13 mouse cellular contexts compared by ENCODE assay signal in genomic region chr3:97211177-97211576, GRCm38 (mm10). TPM values are rescaled to one million over a fixed set of nuclear protein-coding genes. Genes with fewer than 3 reads are reported as not detected.
DNase-seq lines count a peak whose midpoint lies in the region; ATAC-seq and TF ChIP-seq lines count a peak whose summit lies in the region.
"Had no signal": no experiment of that assay in that cellular context is flagged by ENCODE, and none has a peak within 500 bp of the region (broad histone marks: within the 10 kb centered on the region; RNA-seq: fewer than 3 reads in every experiment).

No protein-coding gene starts in this region.

- TF ChIP-seq CTCF in liver, postnatal 0 days (IDR thresholded peaks at IDR 0.05; ENCODE audit: low read depth), result no peak

- WGBS in liver, postnatal 0 days (ENCODE audit: insufficient replicate concordance), result 31% methylated on average over 5 of the region's 5 CpGs
- WGBS in liver, embryonic 11.5 days, result 52% methylated on average over 5 of the region's 5 CpGs
- 90% methylated on average over 5 of the region's 5 CpGs for WGBS in hindbrain, embryonic 16.5 days
- 88% methylated on average over 5 of the region's 5 CpGs for WGBS in forebrain, embryonic 11.5 days

- H3K4me1 ChIP-seq in liver, postnatal 0 days (ENCODE audit: insufficient read depth), result no peaks in the 10 kb centered on the region
- no peaks in the 10 kb centered on the region for H3K4me1 ChIP-seq in liver, embryonic 11.5 days (replicated peaks; ENCODE audit: control insufficient read depth, insufficient read depth, low read length)
- no peaks in the 10 kb centered on the region for H3K4me1 ChIP-seq in hindbrain, embryonic 16.5 days (ENCODE audit: control insufficient read depth, insufficient read depth, low read depth, low read length)
- H3K4me1 ChIP-seq in forebrain, embryonic 11.5 days (replicated peaks; ENCODE audit: control insufficient read depth, insufficient read depth, low read length), result no peaks in the 10 kb centered on the region
- H3K4me1 ChIP-seq: limb, embryonic 10.5 days had no signal

- no peak overlapping the region for H3K4me2 ChIP-seq in liver, postnatal 0 days (ENCODE audit: low read depth, low read length)
- H3K4me2 ChIP-seq in liver, embryonic 11.5 days, result no peak overlapping the region
- no peak overlapping the region for H3K4me2 ChIP-seq in hindbrain, embryonic 16.5 days (ENCODE audit: low read length)
- no peak overlapping the region for H3K4me2 ChIP-seq in forebrain, embryonic 11.5 days (ENCODE audit: low read depth, low read length, severe bottlenecking)
- H3K4me2 ChIP-seq: lung, embryonic 15.5 days had no signal

- no peaks in the 10 kb centered on the region for H3K27me3 ChIP-seq in liver, postnatal 0 days (ENCODE audit: insufficient read depth, low read length)
- H3K27me3 ChIP-seq in liver, embryonic 11.5 days (replicated peaks; ENCODE audit: control insufficient read depth, insufficient read depth, low read length), result no peaks in the 10 kb centered on the region
- no peaks in the 10 kb centered on the region for H3K27me3 ChIP-seq in hindbrain, embryonic 16.5 days (replicated peaks; ENCODE audit: control insufficient read depth, insufficient read depth, low read length)
- no peaks in the 10 kb centered on the region for H3K27me3 ChIP-seq in forebrain, embryonic 11.5 days (ENCODE audit: control insufficient read depth, insufficient read depth, low read length)
- H3K27me3 ChIP-seq: lung, embryonic 15.5 days had no signal

- H3K27ac ChIP-seq in liver, postnatal 0 days (ENCODE audit: low read depth), result no peak overlapping the region
- H3K27ac ChIP-seq in liver, embryonic 11.5 days (ENCODE audit: low read depth, low read length), result no peak overlapping the region
- H3K27ac ChIP-seq in hindbrain, embryonic 16.5 days (ENCODE audit: low read depth, low read length), result no peak overlapping the region
- no peak overlapping the region for H3K27ac ChIP-seq in forebrain, embryonic 11.5 days (ENCODE audit: low read depth, low read length)
- H3K27ac ChIP-seq: limb, embryonic 10.5 days; lung, embryonic 15.5 days had no signal

- ATAC-seq in liver, postnatal 0 days, result peak; percentile 17; the same call in 1 of the 2 replicates
- ATAC-seq in liver, embryonic 11.5 days (replicated peaks; ENCODE audit: low FRiP score), result no peak
- peak; percentile 90 to 96 for ATAC-seq in hematopoietic stem cell, adult 5-6 weeks (replicated peaks in 1 of 2; ENCODE audit: insufficient read depth in 1 of 2, low FRiP score in 2 of 2, low TSS enrichment in 1 of 2, low read depth in 1 of 2, poor library complexity in 2 of 2, severe bottlenecking in 2 of 2)
- no peak for ATAC-seq in hindbrain, embryonic 16.5 days
- no peak for ATAC-seq in forebrain, embryonic 11.5 days (replicated peaks; ENCODE audit: low FRiP score)

- TF ChIP-seq EP300 in liver, postnatal 0 days (IDR thresholded peaks at IDR 0.05; ENCODE audit: low read depth), result no peak

- DNase-seq in liver, postnatal 0 days, result no peak
- no peak for DNase-seq in liver, embryonic 11.5 days (ENCODE audit: low spot score)
- peak; percentile 51 for DNase-seq in CD4-positive, CD25-positive, alpha-beta regulatory T cell, adult 2 months (ENCODE audit: low read depth, low spot score)
- DNase-seq in naive thymus-derived CD4-positive, alpha-beta T cell, adult 2 months (ENCODE audit: low read depth), result peak; percentile 38
- no peak for DNase-seq in cerebellum, adult 9-10 months
- DNase-seq in forebrain, embryonic 11.5 days (ENCODE audit: low spot score), result no peak
- DNase-seq: cerebellum, postnatal 10 days; heart, postnatal 14 days; kidney, adult 8-10 months had no signal

- H3K9me3 ChIP-seq in liver, postnatal 0 days (ENCODE audit: low read length), result no peaks in the 10 kb centered on the region
- H3K9me3 ChIP-seq in liver, embryonic 11.5 days (ENCODE audit: control insufficient read depth, low read length), result no peaks in the 10 kb centered on the region
- H3K9me3 ChIP-seq in hindbrain, embryonic 16.5 days (ENCODE audit: control insufficient read depth, low read length), result no peaks in the 10 kb centered on the region
- H3K9me3 ChIP-seq in forebrain, embryonic 11.5 days (ENCODE audit: control insufficient read depth, low read length), result no peaks in the 10 kb centered on the region
- H3K9me3 ChIP-seq: limb, embryonic 10.5 days; lung, embryonic 15.5 days had no signal

- no peak overlapping the region for H3K4me3 ChIP-seq in liver, postnatal 0 days (ENCODE audit: low read depth, low read length)
- H3K4me3 ChIP-seq in liver, embryonic 11.5 days (ENCODE audit: low read depth, low read length), result no peak overlapping the region
- H3K4me3 ChIP-seq in hindbrain, embryonic 16.5 days (ENCODE audit: low read length), result no peak overlapping the region
- H3K4me3 ChIP-seq in forebrain, embryonic 11.5 days (ENCODE audit: low read depth, low read length), result no peak overlapping the region
- H3K4me3 ChIP-seq: limb, embryonic 10.5 days; lung, embryonic 15.5 days had no signal

- H3K36me3 ChIP-seq in liver, postnatal 0 days (replicated peaks; ENCODE audit: insufficient read depth, low read length), result peaks cover 46% of the 10 kb centered on the region
- peaks cover 26% of the 10 kb centered on the region; the same call in 1 of the 2 replicates for H3K36me3 ChIP-seq in liver, embryonic 11.5 days (ENCODE audit: control insufficient read depth, insufficient read depth, low read length)
- peaks cover 75% of the 10 kb centered on the region for H3K36me3 ChIP-seq in hindbrain, embryonic 16.5 days (ENCODE audit: control insufficient read depth, insufficient read depth, low read length)
- peaks cover 34% of the 10 kb centered on the region for H3K36me3 ChIP-seq in forebrain, embryonic 11.5 days (ENCODE audit: control insufficient read depth, insufficient read depth, low read length)

- no peak overlapping the region for H3K9ac ChIP-seq in liver, postnatal 0 days (replicated peaks)
- no peak overlapping the region for H3K9ac ChIP-seq in liver, embryonic 11.5 days (ENCODE audit: low read depth, low read length)
- no peak overlapping the region for H3K9ac ChIP-seq in hindbrain, embryonic 16.5 days (ENCODE audit: low read depth, low read length)
- no peak overlapping the region for H3K9ac ChIP-seq in forebrain, embryonic 11.5 days (ENCODE audit: low read length)
- H3K9ac ChIP-seq: lung, embryonic 15.5 days had no signal

RNA-seq across cellular contexts. Expression of gene Acp6, which starts 52.6 kb away (rescaled TPM):
- polyA plus RNA-seq in liver, postnatal 0 days (2015; fragmentation: Nextera tagmentation; extraction: Ambion mirVana), result 23.6 and 24.1 TPM in 2 replicates
- 41.1 and 41.4 TPM in 2 replicates for polyA plus RNA-seq in liver, embryonic 11.5 days (2014; fragmentation: Nextera tagmentation; extraction: Ambion mirVana)
- total RNA-seq in hematopoietic stem cell, adult 5-6 weeks (2017), result 37.5 and 37.9 TPM in 2 replicates
- polyA plus RNA-seq in hindbrain, embryonic 16.5 days (2015; fragmentation: Nextera tagmentation; extraction: Ambion mirVana), result 22.1 and 24.2 TPM in 2 replicates
- polyA plus RNA-seq in forebrain, embryonic 11.5 days (2014; fragmentation: Nextera tagmentation; extraction: Ambion mirVana), result 29.8 and 36.1 TPM in 2 replicates

Comparison
In these comparisons a context has a peak if more than half of its experiments do, and no peak if none do; other contexts are left out.
1. ATAC-seq: peak in liver, postnatal 0 days (single experiment) and hematopoietic stem cell, adult 5-6 weeks (2 of 2); none in liver, embryonic 11.5 days (single experiment), hindbrain, embryonic 16.5 days (single experiment) and forebrain, embryonic 11.5 days (single experiment).
2. DNase-seq: peak in CD4-positive, CD25-positive, alpha-beta regulatory T cell, adult 2 months (single experiment) and naive thymus-derived CD4-positive, alpha-beta T cell, adult 2 months (single experiment); none in liver, postnatal 0 days (single experiment), liver, embryonic 11.5 days (single experiment), cerebellum, adult 9-10 months (single experiment) and forebrain, embryonic 11.5 days (single experiment).